Mouse (Mus musculus): ENCODE results near the gene Vps29. TPM values are rescaled to one million over a fixed set of nuclear protein-coding genes. Genes with fewer than 3 reads are reported as not detected.

Gene Vps29
- 268 and 278 TPM in 2 replicates for polyA plus RNA-seq (2015; fragmentation: Nextera tagmentation; extraction: Ambion mirVana)

- no peaks in the 10 kb centered on the region for H3K27me3 ChIP-seq (replicated peaks)
- H3K36me3 ChIP-seq, result no peaks in the 10 kb centered on the region
- 1% methylated on average over 50 of the region's 51 CpGs for WGBS
- peak within 1 kb of the TSS; percentile 82 for H3K27ac ChIP-seq
- peak within 1 kb of the TSS; percentile 94 for H3K4me3 ChIP-seq (replicated peaks)
- H3K4me1 ChIP-seq (replicated peaks), result 0 out of 2 replicates have a peak, but pooled peaks cover 4% of the 10 kb centered on the region
- peak within 1 kb of the TSS; percentile 86 for H3K9ac ChIP-seq
- H3K4me2 ChIP-seq (replicated peaks), result peak within 1 kb of the TSS; percentile 68
- peak; percentile 96 for ATAC-seq
- H3K9me3 ChIP-seq, result no peaks in the 10 kb centered on the region
These were observed at the start of gene Vps29, which contains the start of gene Rad9b for GRCm38 (mm10) chr5:122353807-122354491. Vps29 (plus strand) TSS chr5:122354369. Rad9b (minus strand) TSS chr5:122354233.

GRCm38 (mm10) chr5:122304541-122304940 is 49.6 kb upstream of the Vps29 start:
- no peak overlapping the region for H3K4me3 ChIP-seq (replicated peaks)
- H3K4me1 ChIP-seq (replicated peaks), result peaks cover 29% of the 10 kb centered on the region
- H3K9ac ChIP-seq, result no peak overlapping the region
- no peak overlapping the region for H3K27ac ChIP-seq
- no peaks in the 10 kb centered on the region for H3K9me3 ChIP-seq
- WGBS, result 67% methylated on average over 6 of the region's 6 CpGs
- no peak for ATAC-seq
- no peaks in the 10 kb centered on the region for H3K27me3 ChIP-seq (replicated peaks)
- no peak overlapping the region for H3K4me2 ChIP-seq (replicated peaks)
- peaks cover 2% of the 10 kb centered on the region; the same call in 1 of the 2 replicates for H3K36me3 ChIP-seq

- peaks cover 29% of the 10 kb centered on the region for H3K4me1 ChIP-seq (replicated peaks)
- H3K9ac ChIP-seq, result no peak overlapping the region
- no peak overlapping the region for H3K27ac ChIP-seq
- H3K9me3 ChIP-seq, result no peaks in the 10 kb centered on the region
- H3K36me3 ChIP-seq, result peaks cover 4% of the 10 kb centered on the region; the same call in 1 of the 2 replicates
- H3K4me3 ChIP-seq (replicated peaks), result no peak overlapping the region
- no peak overlapping the region for H3K4me2 ChIP-seq (replicated peaks)
- no peak for ATAC-seq
- H3K27me3 ChIP-seq (replicated peaks), result no peaks in the 10 kb centered on the region
- 90% methylated on average over 7 of the region's 7 CpGs for WGBS
These were observed 48.7 kb upstream of the Vps29 start for GRCm38 (mm10) chr5:122305472-122305871.

- Histone ChIP-seq H3K27ac (no peak overlapping the region), H3K4me1 (replicated peaks) (peaks cover 28% of the 10 kb centered on the region), H3K9me3 (no peaks in the 10 kb centered on the region), H3K4me2 (replicated peaks) (no peak overlapping the region), H3K4me3 (replicated peaks) (no peak overlapping the region), H3K9ac (no peak overlapping the region), H3K36me3 (peaks cover 4% of the 10 kb centered on the region; the same call in 1 of the 2 replicates), H3K27me3 (replicated peaks) (no peaks in the 10 kb centered on the region)
- 86% methylated on average over 3 of the region's 3 CpGs for WGBS
- ATAC-seq, result no peak
These were observed 47.6 kb upstream of the Vps29 start for GRCm38 (mm10) chr5:122306536-122306935.

GRCm38 (mm10) chr5:122310699-122311098 is 43.5 kb upstream of the Vps29 start:
- peaks cover 13% of the 10 kb centered on the region for H3K36me3 ChIP-seq
- 86% methylated on average over 8 of the region's 8 CpGs for WGBS
- no peak overlapping the region for H3K4me2 ChIP-seq (replicated peaks)
- H3K27ac ChIP-seq, result no peak overlapping the region
- no peaks in the 10 kb centered on the region; the same call in 1 of the 2 replicates for H3K4me1 ChIP-seq (replicated peaks)
- no peak overlapping the region for H3K9ac ChIP-seq
- no peaks in the 10 kb centered on the region for H3K9me3 ChIP-seq
- H3K27me3 ChIP-seq (replicated peaks), result no peaks in the 10 kb centered on the region
- H3K4me3 ChIP-seq (replicated peaks), result no peak overlapping the region
- ATAC-seq, result no peak

GRCm38 (mm10) chr5:122311692-122312091 is 42.5 kb upstream of the Vps29 start:
- Histone ChIP-seq H3K9me3 (no peaks in the 10 kb centered on the region), H3K9ac (no peak overlapping the region), H3K4me1 (replicated peaks) (no peaks in the 10 kb centered on the region; the same call in 1 of the 2 replicates), H3K27ac (no peak overlapping the region), H3K4me3 (replicated peaks) (no peak overlapping the region), H3K4me2 (replicated peaks) (no peak overlapping the region), H3K27me3 (replicated peaks) (no peaks in the 10 kb centered on the region), H3K36me3 (peaks cover 13% of the 10 kb centered on the region)
- 70% methylated on average over 7 of the region's 7 CpGs for WGBS
- no peak for ATAC-seq

GRCm38 (mm10) chr5:122312346-122312745 is 41.8 kb upstream of the Vps29 start:
- no peaks in the 10 kb centered on the region; the same call in 1 of the 2 replicates for H3K4me1 ChIP-seq (replicated peaks)
- H3K4me3 ChIP-seq (replicated peaks), result no peak overlapping the region
- 92% methylated on average over 4 of the region's 4 CpGs for WGBS
- no peaks in the 10 kb centered on the region for H3K27me3 ChIP-seq (replicated peaks)
- peaks cover 13% of the 10 kb centered on the region for H3K36me3 ChIP-seq
- no peak overlapping the region for H3K4me2 ChIP-seq (replicated peaks)
- no peak for ATAC-seq
- H3K27ac ChIP-seq, result no peak overlapping the region
- no peaks in the 10 kb centered on the region for H3K9me3 ChIP-seq
- H3K9ac ChIP-seq, result no peak overlapping the region

GRCm38 (mm10) chr5:122312942-122313684 is 41.1 kb upstream of the Vps29 start:
- Histone ChIP-seq H3K9ac (no peak overlapping the region), H3K9me3 (no peaks in the 10 kb centered on the region), H3K27me3 (replicated peaks) (no peaks in the 10 kb centered on the region), H3K4me3 (replicated peaks) (no peak overlapping the region), H3K27ac (no peak overlapping the region), H3K4me2 (replicated peaks) (no peak overlapping the region), H3K4me1 (replicated peaks) (no peaks in the 10 kb centered on the region; the same call in 1 of the 2 replicates), H3K36me3 (peaks cover 13% of the 10 kb centered on the region)
- 90% methylated on average over 17 of the region's 17 CpGs for WGBS
- ATAC-seq, result no peak

- H3K4me1 ChIP-seq (replicated peaks), result no peaks in the 10 kb centered on the region; the same call in 1 of the 2 replicates
- H3K9me3 ChIP-seq, result no peaks in the 10 kb centered on the region
- 70% methylated on average over 20 of the region's 20 CpGs for WGBS
- 0 out of 2 replicates have a peak overlapping the region, but pooled peaks have one; percentile 3 for H3K27ac ChIP-seq
- peak; percentile 56; the same call in 1 of the 2 replicates for ATAC-seq
- no peak overlapping the region for H3K9ac ChIP-seq
- H3K36me3 ChIP-seq, result peaks cover 10% of the 10 kb centered on the region
- no peaks in the 10 kb centered on the region for H3K27me3 ChIP-seq (replicated peaks)
- no peak overlapping the region for H3K4me2 ChIP-seq (replicated peaks)
- no peak overlapping the region for H3K4me3 ChIP-seq (replicated peaks)
These were observed 39.1 kb upstream of the Vps29 start for GRCm38 (mm10) chr5:122314966-122315667.

- Histone ChIP-seq H3K27me3 (replicated peaks) (no peaks in the 10 kb centered on the region), H3K4me2 (replicated peaks) (no peak overlapping the region), H3K27ac (no peak overlapping the region), H3K4me1 (replicated peaks) (no peaks in the 10 kb centered on the region; the same call in 1 of the 2 replicates), H3K36me3 (peaks cover 17% of the 10 kb centered on the region), H3K4me3 (replicated peaks) (no peak overlapping the region), H3K9me3 (no peaks in the 10 kb centered on the region), H3K9ac (no peak overlapping the region)
- 0 out of 2 replicates have a peak, but pooled peaks have one; percentile 26 for ATAC-seq
- 76% methylated on average over 11 of the region's 11 CpGs for WGBS
These were observed 36.7 kb upstream of the Vps29 start for GRCm38 (mm10) chr5:122317329-122318045.

GRCm38 (mm10) chr5:122318100-122318499 is 36.1 kb upstream of the Vps29 start:
- 83% methylated on average over 3 of the region's 3 CpGs for WGBS
- H3K36me3 ChIP-seq, result peaks cover 20% of the 10 kb centered on the region

More at GRCm38 (mm10) chr5:122318100-122318499, 36.1 kb upstream of the Vps29 start:
- Histone ChIP-seq H3K9me3 (no peaks in the 10 kb centered on the region), H3K4me3 (replicated peaks) (no peak overlapping the region), H3K9ac (no peak overlapping the region), H3K27ac (no peak overlapping the region), H3K27me3 (replicated peaks) (no peaks in the 10 kb centered on the region), H3K4me1 (replicated peaks) (no peaks in the 10 kb centered on the region; the same call in 1 of the 2 replicates), H3K4me2 (replicated peaks) (no peak overlapping the region)
- peak; percentile 34 for ATAC-seq
